Comparison of ENCODE assay signal across 10 mouse cellular contexts in genomic region chr16:64757666-64758400, GRCm38 (mm10). TPM values are rescaled to one million over a fixed set of nuclear protein-coding genes. Genes with fewer than 3 reads are reported as not detected.
A peak's percentile ranks its signal among the peaks of the same experiment; 100 is the strongest.
DNase-seq lines count a peak whose midpoint lies in the region; ATAC-seq lines count a peak whose summit lies in the region.
"Had no signal": no experiment of that assay in that cellular context is flagged by ENCODE, and none has a peak within 500 bp of the region (broad histone marks: within the 10 kb centered on the region; RNA-seq: fewer than 3 reads in every experiment).

No protein-coding gene starts in this region.

- H3K9me3 ChIP-seq in intestine, embryonic 15.5 days: no peaks in the 10 kb centered on the region
- H3K9me3 ChIP-seq: hindbrain, embryonic 15.5 days had no signal

- H3K4me1 ChIP-seq in intestine, embryonic 15.5 days (replicated peaks): no peaks in the 10 kb centered on the region
- H3K4me1 ChIP-seq: hindbrain, embryonic 15.5 days had no signal

- no peak overlapping the region for H3K4me3 ChIP-seq in intestine, embryonic 15.5 days (replicated peaks)
- H3K4me3 ChIP-seq: hindbrain, embryonic 15.5 days had no signal

- H3K36me3 ChIP-seq in intestine, embryonic 15.5 days: peaks cover under 1% of the 10 kb centered on the region

- H3K27ac ChIP-seq in intestine, embryonic 15.5 days: no peak overlapping the region
- H3K27ac ChIP-seq: hindbrain, embryonic 15.5 days had no signal

- H3K27me3 ChIP-seq in intestine, embryonic 15.5 days (replicated peaks): no peaks in the 10 kb centered on the region
- H3K27me3 ChIP-seq: hindbrain, embryonic 15.5 days had no signal

- peak; percentile 48 for ATAC-seq in CD4-positive, CD25-positive, alpha-beta regulatory T cell, adult 4 months
- ATAC-seq in inflammation-experienced regulatory T-cells, adult 6 months: peak; percentile 39
- ATAC-seq in megakaryocyte-erythroid progenitor cell, adult 5-6 weeks (replicated peaks; ENCODE audit: low FRiP score, low TSS enrichment, poor library complexity, severe bottlenecking): peak; percentile 2; the same call in 1 of the 2 replicates
- no peak for ATAC-seq in intestine, embryonic 15.5 days

- WGBS in intestine, embryonic 15.5 days: 85% methylated on average over 7 of the region's 7 CpGs

- DNase-seq in CD4-positive helper T cell, adult 2 months (ENCODE audit: low read depth, low spot score): peak; percentile 74
- DNase-seq in kidney, adult 8-10 months: no peak
- DNase-seq in cerebellum, postnatal 25 days: no peak
- DNase-seq: left cerebral cortex, postnatal 4 days; right cerebral cortex, postnatal 4 days had no signal

- H3K4me2 ChIP-seq in intestine, embryonic 15.5 days (replicated peaks): no peak overlapping the region
- H3K4me2 ChIP-seq: hindbrain, embryonic 15.5 days had no signal

- no peak overlapping the region for H3K9ac ChIP-seq in intestine, embryonic 15.5 days
- H3K9ac ChIP-seq: hindbrain, embryonic 15.5 days had no signal

RNA-seq across cellular contexts. Expression of gene 4930453N24Rik, which starts 13.1 kb away (rescaled TPM):
- 10 to 100 TPM; 12.3 to 21.5 TPM for polyA plus RNA-seq in CD4-positive, CD25-positive, alpha-beta regulatory T cell, adult 4 months (2017; shearing (Covaris generic))
- 10 to 100 TPM; 14.2 to 26.6 (median 19.4) TPM for polyA plus RNA-seq in inflammation-experienced regulatory T-cells, adult 6 months (2017; shearing (Covaris generic))
- total RNA-seq in megakaryocyte-erythroid progenitor cell, adult 5-6 weeks (2014; fragmentation: Nextera tagmentation): 46.7 and 55.1 TPM in 2 replicates
- 34.0 and 37.4 TPM in 2 replicates for total RNA-seq in megakaryocyte-erythroid progenitor cell, adult 5-6 weeks (2017)
- 18.1 and 21.1 TPM in 2 replicates for polyA plus RNA-seq in intestine, embryonic 15.5 days (2015; fragmentation: Nextera tagmentation; extraction: Ambion mirVana)
